Mouse (Mus musculus): ENCODE results near the gene Slc25a21. TPM values are rescaled to one million over a fixed set of nuclear protein-coding genes. Genes with fewer than 3 reads are reported as not detected.

Gene Slc25a21
- polyA plus RNA-seq, 1 experiment = 1.3 TPM

GRCm38 (mm10) chr12:57158266-57158665, 39.0 kb downstream of the Slc25a21 start:
- H3K4me1 ChIP-seq (ENCODE audit: control insufficient read depth, insufficient read depth, insufficient read length) = no peaks in the 10 kb centered on the region
- H3K27ac ChIP-seq (ENCODE audit: insufficient read depth, low read length) = no peak overlapping the region
- no peak overlapping the region for H3K4me3 ChIP-seq (ENCODE audit: extremely low read depth, insufficient read depth, insufficient read length)
- no peaks in the 10 kb centered on the region for H3K36me3 ChIP-seq (ENCODE audit: control insufficient read depth, insufficient read depth, low read length)
- DNase-seq (ENCODE audit: low read depth in 1 of 2, low spot score in 2 of 2) = no peak
- 63% methylated on average over 3 of the region's 3 CpGs for WGBS
- H3K27me3 ChIP-seq (ENCODE audit: control insufficient read depth, insufficient read depth, low read length) = no peaks in the 10 kb centered on the region; the same call in 1 of the 2 replicates
- TF ChIP-seq POLR2A (IDR thresholded peaks at IDR 0.05; ENCODE audit: low read depth, low read length) = no peak
- TF ChIP-seq CTCF (IDR thresholded peaks at IDR 0.05; ENCODE audit: extremely low read depth, insufficient read depth, insufficient read length, insufficient replicate concordance) = no peak

DNA sequence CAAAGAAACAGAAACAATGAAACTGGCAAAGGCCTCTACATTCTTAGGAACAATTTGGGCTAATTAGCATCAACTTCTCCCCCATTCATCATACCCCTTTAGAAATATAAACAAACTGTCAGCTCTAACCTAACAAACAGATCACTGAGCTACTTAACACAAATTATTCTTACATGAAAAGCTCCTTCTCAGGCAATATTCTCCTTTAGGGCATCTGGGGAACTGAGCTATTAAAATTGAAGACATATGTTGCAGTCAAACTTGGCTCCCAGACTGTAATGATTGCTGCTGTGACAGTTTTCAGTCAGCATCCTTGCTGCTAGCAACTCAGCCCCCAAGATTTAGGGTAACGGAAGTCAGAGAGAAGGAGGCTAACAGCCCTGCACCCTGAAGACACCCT, 58.3 kb downstream of the Slc25a21 start:
- Histone ChIP-seq H3K27me3 (ENCODE audit: control insufficient read depth, insufficient read depth, low read length) (no peaks in the 10 kb centered on the region), H3K4me3 (ENCODE audit: extremely low read depth, insufficient read depth, insufficient read length) (no peak overlapping the region), H3K4me1 (ENCODE audit: control insufficient read depth, insufficient read depth, insufficient read length) (no peaks in the 10 kb centered on the region), H3K36me3 (ENCODE audit: control insufficient read depth, insufficient read depth, low read length) (no peaks in the 10 kb centered on the region), H3K27ac (ENCODE audit: insufficient read depth, low read length) (no peak overlapping the region)
- WGBS = 97% methylated on average over 1 of the region's 1 CpGs
- DNase-seq (ENCODE audit: low read depth in 1 of 2, low spot score in 2 of 2) = no peak
- TF ChIP-seq CTCF (IDR thresholded peaks at IDR 0.05; ENCODE audit: extremely low read depth, insufficient read depth, insufficient read length, insufficient replicate concordance) (no peak), POLR2A (IDR thresholded peaks at IDR 0.05; ENCODE audit: low read depth, low read length) (no peak)

GRCm38 (mm10) chr12:57137809-57138208, 59.5 kb downstream of the Slc25a21 start:
- no peak for DNase-seq (ENCODE audit: low read depth in 1 of 2, low spot score in 2 of 2)
- no peak overlapping the region for H3K4me3 ChIP-seq (ENCODE audit: extremely low read depth, insufficient read depth, insufficient read length)
- no peaks in the 10 kb centered on the region for H3K36me3 ChIP-seq (ENCODE audit: control insufficient read depth, insufficient read depth, low read length)
- H3K4me1 ChIP-seq (ENCODE audit: control insufficient read depth, insufficient read depth, insufficient read length) = no peaks in the 10 kb centered on the region
- WGBS = 92% methylated on average over 2 of the region's 2 CpGs
- H3K27ac ChIP-seq (ENCODE audit: insufficient read depth, low read length) = no peak overlapping the region
- no peaks in the 10 kb centered on the region for H3K27me3 ChIP-seq (ENCODE audit: control insufficient read depth, insufficient read depth, low read length)
- TF ChIP-seq POLR2A (IDR thresholded peaks at IDR 0.05; ENCODE audit: low read depth, low read length) = no peak
- no peak for TF ChIP-seq CTCF (IDR thresholded peaks at IDR 0.05; ENCODE audit: extremely low read depth, insufficient read depth, insufficient read length, insufficient replicate concordance)

- H3K27me3 ChIP-seq (ENCODE audit: control insufficient read depth, insufficient read depth, low read length) = no peaks in the 10 kb centered on the region
- no peaks in the 10 kb centered on the region for H3K36me3 ChIP-seq (ENCODE audit: control insufficient read depth, insufficient read depth, low read length)
- 74% methylated on average over 8 of the region's 8 CpGs for WGBS
- TF ChIP-seq CTCF (IDR thresholded peaks at IDR 0.05; ENCODE audit: extremely low read depth, insufficient read depth, insufficient read length, insufficient replicate concordance) = no peak
- TF ChIP-seq POLR2A (IDR thresholded peaks at IDR 0.05; ENCODE audit: low read depth, low read length) = no peak
- no peak overlapping the region for H3K4me3 ChIP-seq (ENCODE audit: extremely low read depth, insufficient read depth, insufficient read length)
- DNase-seq (ENCODE audit: low read depth in 1 of 2, low spot score in 2 of 2) = no peak
- H3K27ac ChIP-seq (ENCODE audit: insufficient read depth, low read length) = no peak overlapping the region
- H3K4me1 ChIP-seq (ENCODE audit: control insufficient read depth, insufficient read depth, insufficient read length) = no peaks in the 10 kb centered on the region
Measured at GRCm38 (mm10) chr12:57118602-57119001, 78.7 kb downstream of the Slc25a21 start.

GRCm38 (mm10) chr12:57115516-57115915, 81.8 kb downstream of the Slc25a21 start:
- no peak for TF ChIP-seq CTCF (IDR thresholded peaks at IDR 0.05; ENCODE audit: extremely low read depth, insufficient read depth, insufficient read length, insufficient replicate concordance)
- no peak for TF ChIP-seq POLR2A (IDR thresholded peaks at IDR 0.05; ENCODE audit: low read depth, low read length)
- Histone ChIP-seq H3K27me3 (ENCODE audit: control insufficient read depth, insufficient read depth, low read length) (no peaks in the 10 kb centered on the region), H3K27ac (ENCODE audit: insufficient read depth, low read length) (no peak overlapping the region), H3K4me3 (ENCODE audit: extremely low read depth, insufficient read depth, insufficient read length) (no peak overlapping the region), H3K4me1 (ENCODE audit: control insufficient read depth, insufficient read depth, insufficient read length) (no peaks in the 10 kb centered on the region), H3K36me3 (ENCODE audit: control insufficient read depth, insufficient read depth, low read length) (no peaks in the 10 kb centered on the region)
- no peak for DNase-seq (ENCODE audit: low read depth in 1 of 2, low spot score in 2 of 2)
- WGBS = 91% methylated on average over 10 of the region's 10 CpGs

- 90% methylated on average over 4 of the region's 4 CpGs for WGBS
- Histone ChIP-seq H3K4me3 (ENCODE audit: extremely low read depth, insufficient read depth, insufficient read length) (no peak overlapping the region), H3K27ac (ENCODE audit: insufficient read depth, low read length) (no peak overlapping the region), H3K36me3 (ENCODE audit: control insufficient read depth, insufficient read depth, low read length) (no peaks in the 10 kb centered on the region), H3K4me1 (ENCODE audit: control insufficient read depth, insufficient read depth, insufficient read length) (no peaks in the 10 kb centered on the region), H3K27me3 (ENCODE audit: control insufficient read depth, insufficient read depth, low read length) (no peaks in the 10 kb centered on the region)
- no peak for DNase-seq (ENCODE audit: low read depth in 1 of 2, low spot score in 2 of 2)
- no peak for TF ChIP-seq POLR2A (IDR thresholded peaks at IDR 0.05; ENCODE audit: low read depth, low read length)
- no peak for TF ChIP-seq CTCF (IDR thresholded peaks at IDR 0.05; ENCODE audit: extremely low read depth, insufficient read depth, insufficient read length, insufficient replicate concordance)
Measured at GRCm38 (mm10) chr12:57109363-57109762, 87.9 kb downstream of the Slc25a21 start.

GRCm38 (mm10) chr12:57102322-57102721, 95.0 kb downstream of the Slc25a21 start:
- Histone ChIP-seq H3K27ac (ENCODE audit: insufficient read depth, low read length) (no peak overlapping the region), H3K4me3 (ENCODE audit: extremely low read depth, insufficient read depth, insufficient read length) (no peak overlapping the region), H3K27me3 (ENCODE audit: control insufficient read depth, insufficient read depth, low read length) (no peaks in the 10 kb centered on the region), H3K4me1 (ENCODE audit: control insufficient read depth, insufficient read depth, insufficient read length) (no peaks in the 10 kb centered on the region), H3K36me3 (ENCODE audit: control insufficient read depth, insufficient read depth, low read length) (no peaks in the 10 kb centered on the region)
- no peak for TF ChIP-seq CTCF (IDR thresholded peaks at IDR 0.05; ENCODE audit: extremely low read depth, insufficient read depth, insufficient read length, insufficient replicate concordance)
- 88% methylated on average over 1 of the region's 1 CpGs for WGBS
- no peak for DNase-seq (ENCODE audit: low read depth in 1 of 2, low spot score in 2 of 2)

All from spleen, adult 2 months (tissue).